Mouse (Mus musculus): Measurements from ENCODE around the gene Trdmt1. TPM values are rescaled to one million over a fixed set of nuclear protein-coding genes. Genes with fewer than 3 reads are reported as not detected.

Trdmt1 gene
- polyA plus RNA-seq (2012; rRNA removed), result 6.8 and 9.3 TPM in 2 replicates

GRCm38 (mm10) chr2:13544193-13544824 lies at the start of gene Trdmt1:
Trdmt1 (minus strand) TSS chr2:13544668.

DNA sequence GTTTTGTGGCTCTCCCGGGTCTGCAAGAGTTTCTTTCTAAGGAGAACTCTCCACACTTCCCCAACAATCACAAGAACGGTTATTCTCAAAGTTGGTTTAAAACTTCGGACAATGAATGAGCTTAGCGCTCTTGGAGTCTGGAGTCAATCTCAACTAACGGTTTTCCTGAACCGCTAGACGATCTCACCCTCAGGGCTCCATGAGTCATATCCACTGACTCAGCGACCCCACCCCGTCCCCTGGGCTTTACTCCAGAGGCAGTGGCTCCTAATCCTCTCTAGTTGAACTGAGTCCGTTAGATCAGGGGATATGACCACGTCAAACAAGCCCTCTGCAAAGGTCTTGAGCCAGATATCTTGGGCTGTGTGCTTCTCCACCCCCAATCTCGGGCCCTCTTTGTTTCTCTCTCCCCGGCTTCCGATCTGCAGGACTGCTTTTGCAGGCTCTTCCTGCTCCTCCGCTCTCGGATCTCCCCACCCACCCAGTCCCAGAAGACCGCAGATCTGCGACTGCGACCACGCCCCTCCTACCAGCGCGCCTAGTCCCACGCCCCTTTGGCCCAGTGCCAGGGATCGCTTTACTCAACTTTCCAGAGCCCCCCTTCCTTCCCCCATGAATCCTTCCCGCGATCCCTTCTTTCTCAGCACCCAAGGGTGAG lies 29.1 kb upstream of the Trdmt1 start, which contains the start of gene Vim:
Gene Vim (plus strand): TSS at position 520 of the 658 bp plus-strand sequence.

GRCm38 (mm10) chr2:13491734-13492133 lies 52.7 kb downstream of the Trdmt1 start, which contains the start of gene Cubn:
Cubn (minus strand) TSS chr2:13491813.

Other genes starting within 250 kb of the Trdmt1 start
- gene Cubn, start 52.9 kb downstream of the Trdmt1 start, polyA plus RNA-seq (2012; rRNA removed), result 0.19 and 0.27 TPM in 2 replicates
- 1,372 and 2,988 TPM in 2 replicates for gene Vim, start 29.3 kb upstream of the Trdmt1 start, polyA plus RNA-seq (2012; rRNA removed)
- gene St8sia6, start 249.4 kb upstream of the Trdmt1 start, polyA plus RNA-seq (2012; rRNA removed), result 0.13 and 0.35 TPM in 2 replicates

Data from central nervous system, embryonic 11.5 days (tissue).